Mouse (Mus musculus) hindlimb bud, embryonic 11.5 days (tissue): ENCODE measurements around the gene Chek1.

Source experiments
- DNase-seq: peaks from one replicate; pipeline ENCODE4 v3.0.0-alpha.2; 2012; ENCODE audit warnings: low read depth, low spot score; ENCODE audit errors: extremely low spot score

Chek1 gene

GRCm38 (mm10) chr9:36727034-36727755 lies at the start of gene Chek1:
Gene Chek1, minus strand, starts transcription at chr9:36727065.
- no peak for DNase-seq

GRCm38 (mm10) chr9:36769048-36769413 lies 42.2 kb upstream of the Chek1 start:
- no peak for DNase-seq

GRCm38 (mm10) chr9:36768156-36769047 lies 41.5 kb upstream of the Chek1 start:
- DNase-seq, result no peak

- peak; percentile 100 for DNase-seq
Measured at GRCm38 (mm10) chr9:36767203-36768143, 40.6 kb upstream of the Chek1 start, which contains the start of gene Stt3a. Gene Stt3a, minus strand, starts transcription at chr9:36767679.

GRCm38 (mm10) chr9:36764378-36764777 lies 37.5 kb upstream of the Chek1 start:
- no peak for DNase-seq

GRCm38 (mm10) chr9:36726131-36727033 lies 483 bp downstream of the Chek1 start:
- peak; percentile 91 for DNase-seq

GRCm38 (mm10) chr9:36716624-36717023 lies 10.2 kb downstream of the Chek1 start:
- DNase-seq, result no peak

- DNase-seq, result no peak
Measured at GRCm38 (mm10) chr9:36707304-36707703, 19.6 kb downstream of the Chek1 start.

GRCm38 (mm10) chr9:36705923-36706322 lies 20.9 kb downstream of the Chek1 start:
- DNase-seq, result no peak

GRCm38 (mm10) chr9:36694276-36694675 lies 32.6 kb downstream of the Chek1 start:
- DNase-seq, result no peak

- no peak for DNase-seq
Measured at GRCm38 (mm10) chr9:36692920-36693319, 33.9 kb downstream of the Chek1 start, which contains the start of gene Acrv1. Gene Acrv1, plus strand, starts transcription at chr9:36693220.

- DNase-seq, result no peak
Measured at GRCm38 (mm10) chr9:36687329-36687728, 39.5 kb downstream of the Chek1 start.

- DNase-seq, result no peak
Measured at GRCm38 (mm10) chr9:36681424-36681823, 45.4 kb downstream of the Chek1 start.
